Mouse (Mus musculus) intestine, postnatal 0 days (tissue): Measurements from ENCODE around the gene Alx3. TPM values are rescaled to one million over a fixed set of nuclear protein-coding genes. Genes with fewer than 3 reads are reported as not detected.

Source experiments
- ATAC-seq: fragments of 200-750 bp; cut with Nextera tagmentation; 2 replicates; pipeline ENCODE4 v1.8.0; 2017; ENCODE audit warnings: mild to moderate bottlenecking, moderate TSS enrichment, moderate library complexity
- H3K27ac ChIP-seq: fragments of 300-500 bp; sonication (generic); 2 replicates; pipeline ENCODE4 v1.5.1; 2014; ENCODE audit warnings: mild to moderate bottlenecking, low read depth, low read length, moderate library complexity
- H3K27me3 ChIP-seq: fragments of 300-500 bp; sonication (generic); replicated peaks from 2 replicates; pipeline ENCODE4 v1.6.1; 2014; ENCODE audit warnings: low read length, mixed read lengths; ENCODE audit not compliant: control insufficient read depth, insufficient read depth
- H3K36me3 ChIP-seq: fragments of 300-500 bp; sonication (generic); 2 replicates; pipeline ENCODE4 v1.6.1; 2014; ENCODE audit warnings: mild to moderate bottlenecking, moderate library complexity; ENCODE audit not compliant: control insufficient read depth, insufficient read depth
- H3K4me1 ChIP-seq: fragments of 300-500 bp; sonication (generic); replicated peaks from 2 replicates; pipeline ENCODE4 v1.6.1; 2014; ENCODE audit warnings: antibody characterized with exemption, low read length, mixed read lengths; ENCODE audit not compliant: control insufficient read depth, insufficient read depth
- H3K4me2 ChIP-seq: fragments of 300-500 bp; sonication (generic); replicated peaks from 2 replicates; pipeline ENCODE4 v1.6.1; 2014; ENCODE audit warnings: low read depth, mild to moderate bottlenecking, moderate library complexity
- H3K4me3 ChIP-seq: fragments of 300-500 bp; sonication (generic); 2 replicates; pipeline ENCODE4 v1.5.1; 2014; ENCODE audit warnings: low read depth, low read length
- H3K9ac ChIP-seq: fragments of 300-500 bp; sonication (generic); 2 replicates; pipeline ENCODE4 v1.6.1; 2014; ENCODE audit warnings: mild to moderate bottlenecking, low read depth, low read length
- H3K9me3 ChIP-seq: fragments of 300-500 bp; sonication (generic); 2 replicates; pipeline ENCODE4 v1.6.1; 2016; ENCODE audit warnings: mixed run types; ENCODE audit not compliant: control insufficient read depth
- CTCF ChIP-seq: sonication (generic); IDR thresholded peaks from 2 replicates; pipeline ENCODE4 v1.5.1; 2016; ENCODE audit warnings: low read depth, mild to moderate bottlenecking, control low read depth, antibody characterized with exemption, moderate library complexity
- WGBS: fragments of 180-500 bp; shearing (Covaris S2); extraction: QIAGEN DNeasy Blood & Tissue Kit; methylation state at CpG from one replicate; pipeline ENCODE4 v1.1.7; 2014; 5-methylcytosine and 5-hydroxymethylcytosine counted together
- polyA plus RNA-seq: library from polyadenylated mRNA; unstranded; fragments of >200 nt; fragmentation: Nextera tagmentation; extraction: Ambion mirVana; gene quantifications from 2 replicates; pipeline ENCODE4 v1.2.1, GENCODE M21; 2015

Gene Alx3
- not detected in 2 replicates for polyA plus RNA-seq

GRCm38 (mm10) chr3:107594662-107595263 is at the start of gene Alx3:
TSS of gene Alx3 (plus strand) at chr3:107595031.
- H3K27ac ChIP-seq = no peak within 1 kb of the TSS
- peak within 1 kb of the TSS; percentile 32 for H3K4me3 ChIP-seq
- no peaks in the 10 kb centered on the region; the same call in 1 of the 2 replicates for H3K4me1 ChIP-seq
- H3K9me3 ChIP-seq = no peaks in the 10 kb centered on the region
- TF ChIP-seq CTCF = no peak
- WGBS = 1% methylated on average over 26 of the region's 46 CpGs
- no peaks in the 10 kb centered on the region for H3K36me3 ChIP-seq
- no peak for ATAC-seq
- peak within 1 kb of the TSS; percentile 56 for H3K4me2 ChIP-seq
- peaks cover 96% of the 10 kb centered on the region for H3K27me3 ChIP-seq
- H3K9ac ChIP-seq = no peak within 1 kb of the TSS

GRCm38 (mm10) chr3:107545278-107545677 is 49.6 kb upstream of the Alx3 start:
- 61% methylated on average over 5 of the region's 5 CpGs for WGBS
- no peak overlapping the region for H3K4me3 ChIP-seq
- ATAC-seq = no peak
- no peaks in the 10 kb centered on the region for H3K36me3 ChIP-seq
- H3K27me3 ChIP-seq = 0 out of 2 replicates have a peak, but pooled peaks cover 10% of the 10 kb centered on the region
- TF ChIP-seq CTCF = no peak
- H3K4me2 ChIP-seq = no peak overlapping the region
- no peak overlapping the region for H3K27ac ChIP-seq
- H3K4me1 ChIP-seq = no peaks in the 10 kb centered on the region
- H3K9me3 ChIP-seq = no peaks in the 10 kb centered on the region
- H3K9ac ChIP-seq = no peak overlapping the region

- Histone ChIP-seq H3K9ac (no peak overlapping the region), H3K4me3 (no peak overlapping the region), H3K27me3 (0 out of 2 replicates have a peak, but pooled peaks cover 10% of the 10 kb centered on the region), H3K4me1 (no peaks in the 10 kb centered on the region), H3K27ac (no peak overlapping the region), H3K9me3 (no peaks in the 10 kb centered on the region), H3K36me3 (no peaks in the 10 kb centered on the region), H3K4me2 (no peak overlapping the region)
- TF ChIP-seq CTCF = no peak
- WGBS = 32% methylated on average over 10 of the region's 10 CpGs
- no peak for ATAC-seq
Observed at GRCm38 (mm10) chr3:107545716-107546412, 49.0 kb upstream of the Alx3 start.

- no peak overlapping the region for H3K27ac ChIP-seq
- TF ChIP-seq CTCF = no peak
- H3K4me3 ChIP-seq = no peak overlapping the region
- H3K4me1 ChIP-seq = no peaks in the 10 kb centered on the region
- no peak overlapping the region for H3K9ac ChIP-seq
- no peaks in the 10 kb centered on the region for H3K36me3 ChIP-seq
- ATAC-seq = no peak
- no peak overlapping the region for H3K4me2 ChIP-seq
- 0 out of 2 replicates have a peak, but pooled peaks cover 10% of the 10 kb centered on the region for H3K27me3 ChIP-seq
- no peaks in the 10 kb centered on the region for H3K9me3 ChIP-seq
- 56% methylated on average over 2 of the region's 2 CpGs for WGBS
Observed at GRCm38 (mm10) chr3:107546956-107547355, 47.9 kb upstream of the Alx3 start.

- H3K27me3 ChIP-seq = 0 out of 2 replicates have a peak, but pooled peaks cover 10% of the 10 kb centered on the region
- 73% methylated on average over 17 of the region's 17 CpGs for WGBS
- ATAC-seq = no peak
Observed at GRCm38 (mm10) chr3:107550409-107551049, 44.3 kb upstream of the Alx3 start.

GRCm38 (mm10) chr3:107554842-107555241 is 40.0 kb upstream of the Alx3 start, which contains the start of gene Ubl4b:
TSS of gene Ubl4b (minus strand) at chr3:107555073.
- no peak within 1 kb of the TSS for H3K27ac ChIP-seq
- no peak within 1 kb of the TSS for H3K4me3 ChIP-seq
- no peaks in the 10 kb centered on the region for H3K27me3 ChIP-seq
- no peak within 1 kb of the TSS for H3K4me2 ChIP-seq
- H3K36me3 ChIP-seq = no peaks in the 10 kb centered on the region
- no peaks in the 10 kb centered on the region for H3K4me1 ChIP-seq
- no peak within 1 kb of the TSS for H3K9ac ChIP-seq
- TF ChIP-seq CTCF = no peak
- WGBS = 93% methylated on average over 2 of the region's 2 CpGs
- H3K9me3 ChIP-seq = no peaks in the 10 kb centered on the region
- ATAC-seq = no peak

More at GRCm38 (mm10) chr3:107550409-107551049, 44.3 kb upstream of the Alx3 start:
- Histone ChIP-seq H3K9ac (no peak overlapping the region), H3K9me3 (no peaks in the 10 kb centered on the region), H3K4me3 (no peak overlapping the region), H3K4me1 (no peaks in the 10 kb centered on the region), H3K36me3 (no peaks in the 10 kb centered on the region), H3K27ac (no peak overlapping the region), H3K4me2 (no peak overlapping the region)
- peak; percentile 80 for TF ChIP-seq CTCF
